Mouse (Mus musculus): Measurements from ENCODE around the gene BC053393. TPM values are rescaled to one million over a fixed set of nuclear protein-coding genes. Genes with fewer than 3 reads are reported as not detected.
"Not testable (repeated sequence)": the region's sequence is repeated elsewhere in the genome, so short reads cannot be mapped to it uniquely, and the experiment has no call there.

BC053393 gene
- not detected for total RNA-seq (2021)

DNA sequence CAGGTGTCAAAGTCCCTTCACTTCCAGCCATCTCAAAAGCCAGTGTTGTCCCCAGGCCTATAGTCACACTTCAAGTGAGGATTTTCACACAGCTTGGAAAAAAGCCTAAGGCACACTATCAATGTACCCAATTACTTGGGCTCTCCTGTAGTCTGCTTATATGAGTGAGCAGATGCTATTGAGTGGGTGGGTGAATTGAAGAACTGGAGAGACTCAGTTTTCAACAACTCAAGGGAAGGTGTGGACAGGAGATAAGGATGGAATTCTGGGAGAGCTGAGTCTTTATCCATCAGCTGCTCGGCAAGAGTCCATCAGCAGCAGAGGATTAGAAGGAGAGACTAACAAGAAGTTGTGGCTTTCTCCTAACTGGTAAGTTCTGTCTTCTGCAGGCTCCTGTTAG lies at the start of gene BC053393:
Gene BC053393 (plus strand): TSS at position 210 of the 400 bp plus-strand sequence.
- no peak for DNase-seq

DNA sequence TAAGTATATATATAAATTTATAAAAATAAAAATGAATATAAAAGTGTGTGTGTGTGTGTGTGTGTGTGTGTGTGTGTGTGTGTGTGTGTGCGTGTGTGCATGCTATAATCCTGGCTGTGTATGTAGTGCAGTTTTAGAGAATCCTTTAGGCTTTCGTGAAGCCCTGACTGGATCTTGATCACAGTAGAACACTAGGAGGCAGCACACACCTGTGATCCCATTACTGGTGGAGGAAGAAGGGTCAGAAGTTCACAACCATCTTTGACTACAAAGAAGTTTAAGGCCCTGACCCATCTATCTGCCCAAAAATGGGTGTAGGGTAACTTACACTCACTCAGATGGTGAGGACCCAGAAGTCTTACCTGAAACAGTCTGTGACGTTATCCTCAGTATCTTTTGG lies 48.6 kb upstream of the BC053393 start:
- peak; percentile 5 for DNase-seq

- DNase-seq, result no peak
Measured at GRCm38 (mm10) chr11:46523912-46524311, 47.4 kb upstream of the BC053393 start, which contains the start of gene Gm12169. TSS of gene Gm12169 (plus strand) at chr11:46524212.

DNA sequence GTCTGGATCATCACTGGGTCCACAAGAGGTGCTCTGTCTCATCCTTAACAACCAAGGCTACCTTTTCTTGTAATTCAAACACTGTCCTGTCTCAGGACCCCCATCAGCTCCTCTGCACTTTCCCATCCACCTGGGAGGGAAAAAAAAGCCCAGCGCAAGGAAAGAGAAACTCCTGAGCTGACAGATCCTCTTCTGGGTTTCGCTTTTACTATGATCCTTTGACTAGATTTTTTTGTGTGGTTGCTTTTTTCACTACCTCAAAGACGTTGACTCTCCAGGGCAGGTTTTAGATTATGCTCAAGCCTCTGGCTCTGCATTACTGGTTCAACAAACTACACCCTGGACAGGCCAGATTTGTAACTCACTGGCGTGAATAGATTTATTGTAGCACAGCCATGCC lies 41.2 kb upstream of the BC053393 start:
- no peak for DNase-seq

GRCm38 (mm10) chr11:46536978-46537377 lies 34.4 kb upstream of the BC053393 start:
- DNase-seq, result no peak

- no peak for DNase-seq
Measured at GRCm38 (mm10) chr11:46543530-46543929, 27.8 kb upstream of the BC053393 start.

GRCm38 (mm10) chr11:46549721-46550120 lies 21.6 kb upstream of the BC053393 start:
- no peak for DNase-seq

- no peak for DNase-seq
Measured at GRCm38 (mm10) chr11:46552741-46553140, 18.6 kb upstream of the BC053393 start.

DNA sequence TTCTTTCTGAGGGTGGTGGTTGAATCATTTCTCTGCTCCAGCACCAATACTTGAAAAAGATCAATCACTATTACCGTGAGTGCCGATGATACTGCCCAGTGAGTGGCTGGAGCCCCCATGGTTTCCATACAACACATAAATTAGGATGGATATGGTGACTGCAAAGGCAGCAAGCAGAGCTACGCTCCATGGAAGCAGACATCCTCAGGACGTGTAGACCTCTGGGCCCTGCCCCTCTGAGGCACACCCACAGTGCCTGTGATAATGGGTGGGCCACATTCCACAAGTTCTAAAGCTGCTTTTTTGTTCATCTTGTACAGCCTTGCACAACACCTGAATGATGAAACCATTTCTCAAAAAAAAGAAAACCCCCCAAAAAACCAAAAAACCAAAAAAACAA lies 10.2 kb upstream of the BC053393 start:
- no peak for DNase-seq

GRCm38 (mm10) chr11:46564671-46565070 lies 6.7 kb upstream of the BC053393 start:
- no peak for DNase-seq

GRCm38 (mm10) chr11:46565967-46566366 lies 5.4 kb upstream of the BC053393 start:
- no peak for DNase-seq

DNA sequence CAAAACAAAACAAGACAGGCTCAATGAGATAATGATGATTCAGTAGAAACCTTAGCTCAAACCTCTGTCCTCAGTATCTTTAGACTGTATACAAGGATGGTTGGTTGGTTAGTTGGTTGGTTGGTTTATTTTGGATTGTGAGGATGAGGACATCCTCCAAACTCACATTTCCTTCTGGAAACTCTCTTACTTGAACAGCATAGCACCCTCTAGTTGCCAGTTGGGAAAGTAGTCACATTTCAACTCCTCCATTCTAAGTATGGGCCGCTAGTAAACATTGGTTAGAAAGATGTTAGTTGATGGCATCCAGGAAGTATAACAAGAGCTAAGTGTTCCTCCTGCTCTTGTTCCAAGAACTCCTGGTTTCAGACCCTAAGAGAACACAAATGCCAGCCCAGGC lies 2.2 kb upstream of the BC053393 start:
- DNase-seq, result no peak

GRCm38 (mm10) chr11:46578771-46579281 lies 7.5 kb downstream of the BC053393 start:
- no peak for DNase-seq

GRCm38 (mm10) chr11:46580428-46580827 lies 9.1 kb downstream of the BC053393 start:
- DNase-seq, result no peak

GRCm38 (mm10) chr11:46582741-46583140 lies 11.4 kb downstream of the BC053393 start:
- no peak for DNase-seq

- no peak for DNase-seq
Measured at GRCm38 (mm10) chr11:46592416-46592815, 21.1 kb downstream of the BC053393 start.

- DNase-seq, result no peak
Measured at GRCm38 (mm10) chr11:46619929-46620328, 48.6 kb downstream of the BC053393 start.

- no peak for DNase-seq
Measured at GRCm38 (mm10) chr11:46620414-46621168, 49.3 kb downstream of the BC053393 start.

- no peak for DNase-seq
Measured at GRCm38 (mm10) chr11:46629211-46629795, 58.0 kb downstream of the BC053393 start, which contains the start of gene Dppa1. TSS of gene Dppa1 (minus strand) at chr11:46629261.

DNA sequence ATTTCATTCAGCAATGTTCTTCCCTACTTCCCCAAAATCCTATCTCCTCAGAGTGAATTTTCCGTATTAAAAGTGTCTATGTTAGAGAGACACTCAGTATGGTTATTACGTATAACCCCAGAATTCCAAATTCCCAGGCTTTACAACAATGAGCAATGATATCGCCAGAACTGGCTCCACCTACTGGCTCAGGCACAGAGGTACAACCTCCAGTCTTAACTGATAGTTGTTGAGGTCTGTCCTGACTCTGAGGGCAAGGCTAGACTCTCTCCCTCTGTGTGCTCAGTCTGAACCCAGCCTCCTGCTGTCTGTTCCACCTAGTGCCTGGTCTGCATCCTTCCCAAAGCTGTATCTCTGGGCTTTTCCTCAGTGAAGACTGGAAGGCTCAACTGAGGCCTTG lies 60.3 kb downstream of the BC053393 start:
- DNase-seq, result peak; percentile 39

DNA sequence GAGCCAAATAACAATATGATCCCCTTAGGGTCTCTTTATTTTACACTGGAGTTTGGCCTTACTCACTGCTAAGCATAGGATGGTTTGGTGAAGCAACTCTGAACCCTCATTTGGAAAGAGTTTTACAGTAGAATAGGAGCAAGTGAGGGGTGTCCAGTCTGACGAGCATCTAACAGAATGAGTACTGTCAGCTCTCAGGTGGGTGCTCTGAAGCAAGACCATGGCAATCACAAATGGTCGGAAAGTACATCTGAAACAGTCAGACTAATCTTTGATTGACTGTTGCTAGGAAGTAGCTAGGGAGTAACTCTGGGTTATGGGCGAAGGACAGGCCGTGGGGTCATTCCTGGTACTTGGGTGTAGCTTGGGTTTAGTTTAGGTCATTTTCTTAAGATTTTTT lies 64.2 kb downstream of the BC053393 start:
- DNase-seq, result not testable (repeated sequence)

DNA sequence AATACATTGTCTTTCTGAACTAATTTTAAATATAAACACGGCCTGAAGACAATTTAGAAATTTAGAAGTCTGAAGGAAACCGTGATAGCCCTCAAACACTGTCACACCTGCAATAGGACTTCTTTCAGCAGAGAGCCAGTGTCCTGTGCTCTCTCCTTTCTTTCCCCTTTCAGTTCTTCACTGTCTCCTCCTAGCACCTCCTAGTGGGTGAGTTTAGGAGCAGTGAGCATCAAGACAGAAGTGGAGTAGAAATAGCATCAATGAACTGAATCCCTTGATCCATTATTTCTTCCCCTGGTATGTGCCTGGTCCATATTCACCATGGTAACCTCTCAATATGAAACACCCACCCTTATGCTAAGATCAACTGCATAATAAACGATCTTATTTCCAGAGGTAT lies 65.2 kb downstream of the BC053393 start:
- no peak for DNase-seq

Measured in heart, postnatal 4 days (tissue).